Mouse (Mus musculus) lung, postnatal 0 days (tissue): ENCODE data around the gene S100a6.
A peak's percentile ranks its signal among the peaks of the same experiment; 100 is the strongest.

Source experiments
- CTCF ChIP-seq: IDR thresholded peaks from 2 replicates; pipeline ENCODE4 v1.5.1; 2016; ENCODE audit warnings: antibody characterized with exemption, mild to moderate bottlenecking
- EP300 ChIP-seq: IDR thresholded peaks from 2 replicates; pipeline ENCODE4 v1.6.1; 2016; ENCODE audit warnings: antibody characterized with exemption, mild to moderate bottlenecking, control low read depth

DNA sequence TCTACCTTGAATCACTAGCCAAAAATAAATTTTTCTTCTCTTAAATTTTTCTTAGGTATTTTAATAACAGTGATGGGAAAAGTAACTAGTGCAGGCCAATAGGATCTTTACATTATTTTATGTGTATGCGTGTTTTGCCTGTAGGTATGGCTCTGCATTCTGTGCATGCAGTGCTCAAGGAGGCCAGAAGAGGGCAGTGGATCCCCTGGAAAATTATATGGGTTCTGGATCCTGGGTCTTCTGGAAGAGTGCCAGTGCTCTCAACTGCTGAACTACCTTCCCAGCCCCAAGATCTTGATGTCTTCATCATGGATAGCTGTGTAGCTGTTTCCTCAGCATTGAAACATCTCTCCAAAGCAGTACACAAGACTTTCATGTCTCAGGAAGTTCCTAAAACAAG is 30.5 kb upstream of the S100a6 start:
- TF ChIP-seq CTCF: peak; percentile 48
- no peak for TF ChIP-seq EP300
